Mouse (Mus musculus) liver, embryonic 14.5 days (tissue): Measurements from ENCODE around the gene Cntn5. TPM values are rescaled to one million over a fixed set of nuclear protein-coding genes. Genes with fewer than 3 reads are reported as not detected.

Source experiments
- ATAC-seq: fragments of 200-750 bp; cut with Nextera tagmentation; 2 replicates; pipeline ENCODE4 v1.8.0; 2017; ENCODE audit warnings: moderate number of reproducible peaks, mild to moderate bottlenecking, moderate library complexity; ENCODE audit not compliant: insufficient read depth
- DNase-seq, 3 experiments: peaks; one replicate each; pipeline ENCODE4 v3.0.0-alpha.2; 2012 to 2013; ENCODE audit warnings: low read depth in 3 of 3, low spot score in 3 of 3
- H3K27ac ChIP-seq: fragments of 300-500 bp; sonication (generic); 2 replicates; pipeline ENCODE4 v1.5.1; 2014; ENCODE audit warnings: moderate library complexity, mild to moderate bottlenecking, control low read depth, inconsistent platforms
- H3K27me3 ChIP-seq: fragments of 300-500 bp; sonication (generic); 2 replicates; pipeline ENCODE4 v1.6.1; 2014; ENCODE audit warnings: mild to moderate bottlenecking, low read length, moderate library complexity; ENCODE audit not compliant: control insufficient read depth, insufficient read depth
- H3K36me3 ChIP-seq: fragments of 300-500 bp; sonication (generic); replicated peaks from 2 replicates; pipeline ENCODE4 v1.6.1; 2014; ENCODE audit warnings: low read depth; ENCODE audit not compliant: control insufficient read depth, insufficient read depth
- H3K4me1 ChIP-seq, 2 experiments: fragments of 200-500 bp in 1 of 2; fragments of 300-500 bp in 1 of 2; sonication (generic) in 1 of 2; replicated peaks; 2 replicates each; pipeline ENCODE4 v1.6.1; 2012 to 2014; ENCODE audit warnings: antibody characterized with exemption in 1 of 2, inconsistent platforms in 1 of 2, low read length in 1 of 2; ENCODE audit not compliant: control insufficient read depth in 2 of 2, insufficient read depth in 2 of 2
- H3K4me2 ChIP-seq: fragments of 300-500 bp; sonication (generic); 2 replicates; pipeline ENCODE4 v1.6.1; 2014; ENCODE audit warnings: low read depth, mild to moderate bottlenecking, control low read depth, moderate library complexity
- H3K4me3 ChIP-seq, 2 experiments: fragments of 200-500 bp in 1 of 2; fragments of 300-500 bp in 1 of 2; sonication (generic) in 1 of 2; 2 replicates each; pipeline ENCODE4 v1.5.1; 2012 to 2014; ENCODE audit warnings: low read depth in 2 of 2, low read length in 2 of 2, mild to moderate bottlenecking in 2 of 2, control low read depth in 1 of 2, inconsistent platforms in 1 of 2, moderate library complexity in 1 of 2; ENCODE audit not compliant: insufficient read depth in 1 of 2
- H3K9ac ChIP-seq: fragments of 300-500 bp; sonication (generic); replicated peaks from 2 replicates; pipeline ENCODE4 v1.6.1; 2014; ENCODE audit warnings: mild to moderate bottlenecking, control low read depth, moderate library complexity
- H3K9me3 ChIP-seq: fragments of 300-500 bp; sonication (generic); 2 replicates; pipeline ENCODE4 v1.6.1; 2016; ENCODE audit warnings: low read length, mixed read lengths; ENCODE audit not compliant: control insufficient read depth
- CTCF ChIP-seq: IDR thresholded peaks from 2 replicates; pipeline ENCODE4 v1.5.1; 2016; ENCODE audit warnings: antibody characterized with exemption, low read depth, control low read depth
- EP300 ChIP-seq: IDR thresholded peaks from 2 replicates; pipeline ENCODE4 v1.6.1; 2016; ENCODE audit warnings: antibody characterized with exemption, low read depth
- WGBS: fragments of 180-500 bp; shearing (Covaris S2); extraction: QIAGEN DNeasy Blood & Tissue Kit; methylation state at CpG from one replicate; pipeline ENCODE4 v1.1.7; 2014; ENCODE audit not compliant: insufficient replicate concordance; 5-methylcytosine and 5-hydroxymethylcytosine counted together
- polyA plus RNA-seq, 2 experiments: library from polyadenylated mRNA; depleted of rRNA in 1 of 2; stranded (reverse) in 1 of 2; unstranded in 1 of 2; fragments of >200 nt; fragmentation: Nextera tagmentation in 1 of 2; extraction: Ambion mirVana in 1 of 2; gene quantifications; 2 replicates each; pipeline versions ENCODE4 v1.2.1 to v1.2.3; 2012 to 2014

Gene Cntn5
- polyA plus RNA-seq, 2 experiments = not detected

DNA sequence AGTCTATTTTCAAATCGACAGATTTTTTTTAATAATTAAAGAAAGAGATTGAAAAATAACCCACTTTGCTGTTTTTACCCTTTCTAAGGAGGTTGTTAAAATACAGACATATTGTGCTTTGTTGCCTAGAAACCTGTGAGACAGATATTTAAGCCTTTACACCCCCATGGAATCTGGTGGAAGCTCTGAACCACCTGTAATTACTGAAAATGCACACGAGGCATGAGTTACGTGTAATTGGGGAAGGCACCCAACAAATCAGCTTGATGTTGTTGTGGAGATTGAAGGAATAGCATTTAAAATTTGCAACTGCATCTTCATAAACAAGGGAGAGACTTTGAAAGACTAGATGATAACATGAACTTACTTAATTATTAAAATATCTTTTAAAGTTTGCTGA lies 223.4 kb downstream of the Cntn5 start:
- DNase-seq = no peak
- Histone ChIP-seq H3K9me3 (no peaks in the 10 kb centered on the region), H3K36me3 (no peaks in the 10 kb centered on the region), H3K4me1 (no peaks in the 10 kb centered on the region), H3K27me3 (no peaks in the 10 kb centered on the region), H3K9ac (no peak overlapping the region), H3K27ac (no peak overlapping the region), H3K4me2 (no peak overlapping the region), H3K4me3 (no peak overlapping the region)
- no peak for ATAC-seq
- TF ChIP-seq CTCF = no peak
- TF ChIP-seq EP300 = no peak
- WGBS = 60% methylated on average over 3 of the region's 3 CpGs

DNA sequence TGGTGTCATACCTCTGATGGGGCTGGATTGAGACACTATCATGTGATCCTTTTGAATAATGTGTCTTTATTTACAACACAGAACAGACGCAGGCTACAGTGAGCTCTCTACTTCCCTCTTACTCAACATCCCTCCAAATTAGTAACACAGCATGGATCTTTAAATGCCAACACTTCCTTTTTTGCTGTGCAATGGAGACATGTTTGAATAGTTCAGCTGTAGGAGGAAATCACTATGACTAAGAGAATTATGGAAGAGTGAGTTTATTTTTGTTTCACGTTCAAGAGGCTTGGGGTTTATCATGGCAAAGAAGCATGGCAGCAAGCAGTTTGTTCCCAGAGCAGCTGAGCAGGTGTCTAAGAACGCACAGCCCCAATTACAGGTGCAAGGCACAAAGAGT lies 235.9 kb downstream of the Cntn5 start:
- no peaks in the 10 kb centered on the region for H3K9me3 ChIP-seq
- H3K4me1 ChIP-seq = no peaks in the 10 kb centered on the region
- H3K36me3 ChIP-seq = no peaks in the 10 kb centered on the region
- DNase-seq (no peak), ATAC-seq (no peak)
- TF ChIP-seq CTCF (no peak), EP300 (no peak)
- H3K4me2 ChIP-seq = no peak overlapping the region
- H3K27ac ChIP-seq = no peak overlapping the region
- H3K9ac ChIP-seq = no peak overlapping the region
- H3K27me3 ChIP-seq = no peaks in the 10 kb centered on the region
- 37% methylated on average over 3 of the region's 3 CpGs for WGBS
- no peak overlapping the region for H3K4me3 ChIP-seq

DNA sequence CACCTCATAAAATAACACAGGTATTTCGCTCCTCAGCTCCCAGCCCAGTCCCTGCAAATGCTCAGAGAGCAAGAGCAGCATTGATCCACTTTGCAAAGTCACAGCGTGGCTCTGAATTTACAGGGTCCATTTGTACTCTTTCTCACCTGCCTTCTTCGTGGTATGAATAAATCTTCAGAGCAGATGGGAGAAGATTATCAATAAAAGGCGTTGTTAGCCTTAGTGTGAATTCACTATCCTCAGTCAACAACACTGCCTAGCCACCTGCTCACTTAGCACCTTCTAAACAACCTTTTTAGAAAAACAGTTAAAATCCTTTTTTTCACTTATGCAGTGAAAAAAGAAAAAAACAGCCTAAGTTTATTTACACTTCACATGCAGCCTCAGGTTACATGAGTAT lies 237.1 kb downstream of the Cntn5 start:
- ATAC-seq = no peak
- WGBS = 34% methylated on average over 4 of the region's 4 CpGs
- no peak overlapping the region for H3K4me3 ChIP-seq

DNA sequence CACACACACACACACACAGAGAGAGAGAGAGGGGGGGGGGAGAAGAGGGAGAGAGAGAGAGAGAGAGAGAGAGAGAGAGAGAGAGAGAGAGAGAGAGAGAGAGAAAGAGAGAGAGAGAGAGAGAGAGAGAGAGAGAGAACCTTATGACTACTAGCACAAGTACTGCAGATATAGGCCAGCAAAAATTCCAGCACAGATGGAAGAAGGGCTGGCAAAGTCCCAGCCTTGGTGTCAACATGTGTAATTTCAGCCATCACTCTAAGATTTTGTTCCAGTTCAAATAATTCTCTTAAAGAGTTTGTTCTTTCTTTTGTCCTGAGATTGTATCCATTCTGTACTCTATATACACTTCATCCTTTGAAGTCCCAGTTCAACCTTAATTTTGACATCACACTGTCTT lies 238.8 kb downstream of the Cntn5 start:
- H3K27ac ChIP-seq = no peak overlapping the region
- no peaks in the 10 kb centered on the region for H3K36me3 ChIP-seq
- TF ChIP-seq EP300 = no peak
- TF ChIP-seq CTCF = no peak
- ATAC-seq (no peak), DNase-seq (no peak)
- no peaks in the 10 kb centered on the region for H3K4me1 ChIP-seq
- no peak overlapping the region for H3K4me2 ChIP-seq
- no peak overlapping the region for H3K4me3 ChIP-seq
- no peaks in the 10 kb centered on the region for H3K9me3 ChIP-seq
- no peaks in the 10 kb centered on the region for H3K27me3 ChIP-seq
- H3K9ac ChIP-seq = no peak overlapping the region

More for the DNA sequence above, 237.1 kb downstream of the Cntn5 start:
- Histone ChIP-seq H3K9me3 (no peaks in the 10 kb centered on the region), H3K4me1 (no peaks in the 10 kb centered on the region), H3K4me2 (no peak overlapping the region), H3K27me3 (no peaks in the 10 kb centered on the region), H3K27ac (no peak overlapping the region), H3K9ac (no peak overlapping the region), H3K36me3 (no peaks in the 10 kb centered on the region)
- TF ChIP-seq EP300 (no peak), CTCF (no peak)
- no peak for DNase-seq

DNA sequence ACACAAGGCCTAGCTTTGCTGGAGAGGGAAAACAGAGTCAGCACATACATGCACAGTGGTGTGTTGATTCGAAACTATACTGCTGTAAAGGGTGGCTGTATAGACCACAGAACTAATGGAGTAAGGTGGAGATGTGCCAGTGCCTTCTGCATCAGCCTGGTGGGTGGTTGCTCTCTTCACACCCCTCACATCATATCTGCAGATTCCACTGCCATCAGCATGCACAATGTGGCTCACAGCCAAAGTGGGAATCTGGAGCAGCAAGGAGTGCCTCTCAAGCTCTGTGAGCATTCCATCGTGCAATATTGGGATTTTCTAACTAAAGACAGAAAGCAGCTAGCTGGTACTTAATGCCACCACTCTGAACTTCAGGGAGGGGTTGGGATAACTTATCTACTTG lies 241.5 kb downstream of the Cntn5 start:
- H3K27me3 ChIP-seq = no peaks in the 10 kb centered on the region
- H3K4me2 ChIP-seq = no peak overlapping the region
- H3K9me3 ChIP-seq = no peaks in the 10 kb centered on the region
- no peaks in the 10 kb centered on the region for H3K36me3 ChIP-seq
- no peak overlapping the region for H3K27ac ChIP-seq
- no peak for DNase-seq
- H3K4me3 ChIP-seq = no peak overlapping the region
- no peak for ATAC-seq
- no peak for TF ChIP-seq EP300
- TF ChIP-seq CTCF = no peak
- H3K9ac ChIP-seq = no peak overlapping the region
- H3K4me1 ChIP-seq = no peaks in the 10 kb centered on the region
- 37% methylated on average over 2 of the region's 2 CpGs for WGBS
